Mouse (Mus musculus) spleen, embryonic (tissue): ENCODE measurements around the gene Gm12248.

Experiments used
- CTCF ChIA-PET: fragments of 350-600 bp; sonication (Branson Sonifier 250); formaldehyde crosslinking; loops from one replicate; lab custom pipeline; 2022; lab: Charles Lee

Gm12248 gene

DNA sequence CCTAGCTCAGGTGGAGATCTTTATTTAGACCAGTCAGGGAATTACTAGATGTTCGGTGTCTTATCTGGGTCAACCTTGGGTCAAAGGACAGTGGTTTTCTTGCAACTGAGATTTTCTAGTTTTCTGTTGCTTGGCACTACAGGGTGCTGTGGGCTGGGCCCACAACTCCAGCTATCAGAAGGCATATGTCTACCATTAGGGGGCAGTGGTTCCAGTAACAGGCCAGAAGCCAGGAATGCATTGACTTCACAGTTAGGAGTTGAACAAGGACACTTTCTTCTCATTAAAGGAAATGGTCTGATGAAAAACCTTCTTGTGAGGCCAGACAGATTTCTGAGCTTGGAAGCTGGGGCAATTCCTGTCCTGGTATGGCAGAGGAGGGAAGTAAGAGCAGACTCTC lies 53.9 kb downstream of the Gm12248 start:
- CTCF ChIA-PET = interaction anchor here (0.6 kb wide), 1 partner anchor 378 kb away, joined by 5 read pairs; no protein-coding TSS in a partner anchor

DNA sequence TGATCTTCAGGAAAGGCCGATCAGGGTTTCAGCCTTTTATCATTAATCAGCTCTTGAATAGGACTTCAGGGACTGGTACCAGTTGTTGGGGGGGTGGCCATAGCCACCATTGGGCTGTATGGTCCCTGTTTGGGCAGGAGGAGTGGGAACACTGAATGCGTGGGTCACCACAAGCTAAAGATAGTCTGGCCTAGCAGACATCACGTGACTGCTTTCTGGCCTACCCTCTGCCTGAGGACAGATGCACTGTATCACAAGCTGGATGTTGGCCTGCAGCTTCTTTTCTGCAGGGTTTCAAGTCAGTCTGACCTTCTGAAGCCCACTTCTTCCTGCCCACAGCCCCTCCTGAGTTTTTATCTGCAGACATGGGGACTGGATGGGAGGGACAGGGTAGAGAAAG lies 59.3 kb downstream of the Gm12248 start:
- CTCF ChIA-PET = interaction anchor here (0.6 kb wide), 1 partner anchor 136 kb away, joined by 3 read pairs; no protein-coding TSS in a partner anchor

DNA sequence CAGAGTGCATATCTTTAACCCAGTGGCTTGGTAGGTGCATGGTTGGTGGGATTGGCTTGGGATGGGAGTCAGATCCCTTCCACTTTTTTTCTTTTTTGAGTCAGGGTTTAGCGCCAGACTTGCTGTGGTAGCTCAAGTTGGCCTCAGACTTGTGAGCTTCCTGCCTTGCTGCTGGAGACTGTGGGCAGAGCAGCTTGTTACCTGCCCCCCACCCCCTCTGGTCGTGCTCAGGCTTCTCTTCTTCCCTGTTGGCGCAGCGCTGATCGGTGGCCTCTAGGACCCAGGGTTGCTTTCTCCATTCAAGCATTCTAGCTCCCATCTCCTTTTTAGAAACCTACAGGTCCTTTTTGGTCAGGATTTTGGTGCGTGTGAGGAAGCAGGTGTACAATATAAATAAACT lies 61.8 kb downstream of the Gm12248 start:
- CTCF ChIA-PET = interaction anchor here (1.2 kb wide), 1 partner anchor 21 kb away, joined by 5 read pairs; no protein-coding TSS in a partner anchor

DNA sequence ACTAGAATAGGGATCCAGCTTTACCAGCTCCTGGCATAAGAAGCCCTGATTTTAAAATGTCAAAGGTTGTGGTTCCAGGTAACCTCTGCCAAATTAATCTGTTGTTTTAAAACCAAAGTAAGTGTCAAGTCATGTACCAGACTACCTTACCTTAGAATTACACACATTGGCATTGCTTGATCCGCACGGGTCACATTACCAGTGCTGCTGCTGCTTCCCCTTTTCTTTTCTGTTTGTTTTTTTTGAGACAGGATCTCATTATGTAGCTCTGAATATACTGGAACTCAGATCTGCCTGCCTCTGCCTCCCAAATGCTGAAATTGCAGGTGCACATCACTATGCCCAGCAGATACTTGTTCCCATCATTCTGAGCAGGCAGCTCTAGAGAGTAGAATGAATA lies 63.1 kb downstream of the Gm12248 start:
- CTCF ChIA-PET = no interaction called here

DNA sequence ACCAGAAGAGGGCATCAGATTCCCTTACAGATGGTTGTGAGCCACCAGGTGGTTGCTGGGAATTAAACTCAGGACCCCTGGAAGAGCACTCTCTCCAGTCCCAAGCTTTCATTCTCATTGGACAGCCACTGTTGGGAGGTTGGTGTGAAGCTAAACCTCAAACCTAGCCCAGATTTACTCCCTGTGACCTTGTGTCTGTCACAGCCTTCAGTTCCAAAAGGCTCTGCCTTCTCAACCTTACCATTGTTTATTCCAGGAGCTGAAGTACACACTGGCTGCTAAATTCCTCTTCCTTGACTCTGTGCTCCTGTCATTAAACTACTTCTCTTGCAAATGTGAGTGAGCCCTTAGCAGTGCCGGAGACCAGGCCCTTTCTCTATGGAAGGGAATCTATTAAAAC lies 64.0 kb downstream of the Gm12248 start:
- CTCF ChIA-PET = no interaction called here

DNA sequence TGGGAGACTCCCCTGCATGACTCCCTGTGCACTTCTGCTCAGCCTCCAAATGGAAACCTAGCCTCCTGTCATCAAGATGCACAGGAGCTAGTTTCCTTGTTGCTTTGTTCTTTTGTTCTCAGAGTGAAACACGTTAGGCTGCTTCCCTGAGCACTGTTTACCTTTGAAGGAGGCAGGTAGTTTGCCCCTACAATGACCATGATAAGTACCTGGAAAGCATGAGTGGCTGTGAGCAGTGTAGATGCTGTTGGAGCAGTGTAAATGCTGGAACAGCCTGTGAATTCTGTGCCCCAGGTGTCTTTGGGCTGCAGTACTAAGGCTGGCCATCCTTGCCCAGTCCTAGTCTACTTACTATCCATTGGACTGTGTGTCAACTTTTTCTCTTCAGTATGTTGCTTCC lies 66.1 kb downstream of the Gm12248 start:
- CTCF ChIA-PET = no interaction called here

DNA sequence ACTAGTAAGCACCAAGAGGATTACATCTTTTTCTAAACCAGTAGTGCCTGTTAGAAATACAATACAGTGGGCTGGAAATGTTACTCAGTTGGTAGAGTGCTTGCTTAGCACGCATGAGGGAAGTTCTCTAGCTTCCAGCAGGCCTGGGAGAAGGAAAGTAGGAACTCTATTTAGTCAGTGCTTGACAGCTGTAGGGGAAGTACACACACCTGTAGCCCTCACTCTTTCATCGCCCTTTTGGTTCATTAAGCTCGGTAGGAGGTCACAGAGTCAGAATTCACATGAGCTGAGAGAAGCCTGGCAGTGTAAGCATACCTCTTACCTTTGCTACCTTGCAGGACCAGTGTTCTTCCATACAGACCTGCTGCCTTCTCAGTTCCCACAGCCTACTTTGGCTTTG lies 66.6 kb downstream of the Gm12248 start:
- CTCF ChIA-PET = no interaction called here

DNA sequence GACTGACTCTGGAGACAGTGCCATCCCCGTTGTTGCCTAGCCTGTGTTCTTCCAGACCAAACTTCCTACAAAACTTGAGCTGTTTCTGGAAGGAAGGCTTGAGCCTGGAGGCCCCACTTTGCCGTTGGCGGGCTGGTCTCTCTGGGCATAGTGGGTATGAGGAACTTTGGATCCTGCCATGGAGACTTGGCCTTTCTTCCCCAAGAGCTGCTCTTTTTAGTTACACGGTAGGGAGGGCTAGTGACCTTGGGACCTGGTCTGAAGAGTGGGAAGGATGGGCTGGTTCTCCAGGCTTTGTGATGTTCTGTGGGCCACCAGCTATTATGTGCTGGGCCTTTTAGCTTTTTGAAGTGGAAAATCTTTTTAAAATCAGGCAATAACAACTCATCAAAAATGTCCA lies 67.1 kb downstream of the Gm12248 start:
- CTCF ChIA-PET = no interaction called here

DNA sequence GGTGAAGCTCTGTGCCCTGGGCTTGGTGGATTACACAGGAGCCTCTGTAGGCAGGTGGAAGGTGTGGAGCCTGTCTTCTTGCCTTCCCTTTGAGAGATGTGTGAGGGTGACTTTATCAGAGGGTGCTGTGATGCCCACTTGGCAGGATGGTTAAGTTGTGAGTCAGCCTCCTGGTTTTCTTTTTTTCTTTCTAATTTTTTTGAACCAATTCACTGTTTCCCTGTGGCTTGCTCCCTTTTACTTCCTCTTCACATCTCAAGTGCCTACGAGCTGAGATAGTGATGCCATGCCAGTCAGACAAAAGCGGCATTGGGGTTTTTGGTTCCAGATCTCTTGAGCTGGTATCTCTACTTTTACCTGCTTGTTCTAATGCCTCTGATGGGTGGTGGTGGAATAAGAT lies 68.3 kb downstream of the Gm12248 start:
- CTCF ChIA-PET = no interaction called here

DNA sequence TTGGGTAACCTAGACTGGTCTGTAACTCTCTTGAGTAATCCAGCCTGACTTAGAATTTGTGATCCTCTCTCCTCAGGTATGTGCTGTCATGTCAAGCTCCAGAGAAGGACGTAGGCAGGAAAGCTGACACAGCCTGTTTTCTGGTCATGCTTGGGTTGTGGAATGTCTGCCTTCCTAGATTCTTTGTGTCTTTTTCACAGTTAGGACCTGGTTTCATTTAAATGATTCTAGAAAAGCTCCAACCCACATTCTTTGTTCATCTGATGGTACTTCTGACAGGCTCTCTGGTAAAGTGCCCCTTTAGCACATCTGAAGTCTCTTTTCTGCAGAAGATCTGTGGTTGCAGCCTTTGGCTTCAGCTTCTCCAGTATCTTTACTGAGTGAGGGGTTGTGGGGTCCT lies 68.7 kb downstream of the Gm12248 start:
- CTCF ChIA-PET = no interaction called here

DNA sequence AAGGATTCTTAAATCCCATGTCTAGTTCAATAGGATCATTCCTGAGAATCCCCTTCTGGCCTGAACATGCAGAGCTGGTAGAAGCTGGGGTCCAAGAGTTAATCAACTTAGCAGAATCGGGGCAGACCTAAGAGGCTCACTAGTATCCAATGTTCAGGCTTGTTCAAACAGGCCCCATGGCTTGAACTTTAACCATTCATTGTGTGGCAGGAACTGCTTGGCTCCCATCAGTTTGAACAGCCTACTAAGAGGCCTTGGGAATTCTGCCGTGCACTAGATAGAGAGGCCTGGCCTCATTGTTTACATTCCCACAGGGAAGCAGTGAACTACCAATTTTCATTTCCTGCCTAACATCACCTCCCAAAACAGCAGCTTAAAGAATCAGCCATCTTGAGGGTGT lies 71.3 kb downstream of the Gm12248 start:
- CTCF ChIA-PET = interaction anchor here (0.6 to 1.7 kb wide), 2 partner anchors 9 to 387 kb away, joined by 5 to 9 read pairs; no protein-coding TSS in a partner anchor

DNA sequence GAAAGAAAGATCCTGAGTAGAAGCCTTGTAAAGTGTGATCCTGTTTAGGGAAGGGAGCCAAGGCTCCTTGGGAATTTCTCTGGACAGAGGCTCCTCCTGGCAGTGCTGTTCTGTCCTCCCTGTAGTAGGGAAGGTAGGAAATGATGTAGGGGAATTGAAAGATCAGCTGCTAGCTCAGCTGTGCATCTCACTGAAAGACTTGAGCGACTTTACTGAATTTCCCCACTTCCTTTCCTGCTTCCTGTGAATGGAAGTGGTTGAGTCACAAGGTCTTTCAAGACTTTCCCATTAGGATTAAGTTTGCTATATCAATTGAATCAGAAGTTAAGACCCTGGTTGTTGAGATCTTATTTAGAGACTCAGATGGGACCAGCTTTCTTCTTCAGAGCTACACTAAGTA lies 71.8 kb downstream of the Gm12248 start:
- CTCF ChIA-PET = interaction anchor here (0.6 to 1.7 kb wide), 2 partner anchors 9 to 387 kb away, joined by 5 to 9 read pairs; no protein-coding TSS in a partner anchor

DNA sequence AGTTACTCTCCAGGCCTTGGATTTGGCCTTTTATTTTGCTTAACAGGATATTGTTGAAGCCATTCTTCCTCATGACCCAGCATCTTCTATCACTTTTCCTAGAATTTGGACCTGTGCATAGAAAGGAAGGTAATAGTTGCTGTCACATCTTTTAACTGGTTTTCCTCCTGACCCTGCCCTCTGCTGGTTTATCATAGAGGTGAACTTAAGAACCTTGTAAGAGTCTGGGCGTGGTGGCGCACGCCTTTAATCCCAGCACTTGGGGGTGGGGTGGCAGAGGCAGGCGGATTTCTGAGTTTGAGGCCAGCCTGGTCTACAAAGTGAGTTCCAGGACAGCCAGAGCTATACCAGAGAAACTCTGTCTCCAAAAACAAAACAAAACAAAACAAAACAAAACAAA lies 74.2 kb downstream of the Gm12248 start:
- CTCF ChIA-PET = no interaction called here

DNA sequence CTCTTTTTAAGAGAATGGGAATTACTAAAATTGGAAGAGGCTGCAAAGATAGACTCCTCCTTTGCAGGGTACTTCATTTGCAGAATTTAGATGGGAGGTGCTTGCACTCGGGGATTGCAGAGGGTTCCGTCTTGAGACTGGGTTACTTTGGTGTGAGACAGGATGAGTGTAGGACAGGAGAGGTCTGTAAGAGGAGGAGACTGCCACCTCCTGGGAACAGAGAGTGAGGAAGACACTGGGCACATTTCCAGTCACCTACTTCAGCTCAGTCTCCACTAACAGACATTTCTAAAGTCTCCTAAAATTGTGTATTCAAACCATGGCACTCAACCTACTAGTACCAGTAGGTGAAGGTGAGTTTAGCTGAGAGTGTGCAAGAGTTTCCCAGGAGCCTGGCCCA lies 74.6 kb downstream of the Gm12248 start:
- CTCF ChIA-PET = no interaction called here

DNA sequence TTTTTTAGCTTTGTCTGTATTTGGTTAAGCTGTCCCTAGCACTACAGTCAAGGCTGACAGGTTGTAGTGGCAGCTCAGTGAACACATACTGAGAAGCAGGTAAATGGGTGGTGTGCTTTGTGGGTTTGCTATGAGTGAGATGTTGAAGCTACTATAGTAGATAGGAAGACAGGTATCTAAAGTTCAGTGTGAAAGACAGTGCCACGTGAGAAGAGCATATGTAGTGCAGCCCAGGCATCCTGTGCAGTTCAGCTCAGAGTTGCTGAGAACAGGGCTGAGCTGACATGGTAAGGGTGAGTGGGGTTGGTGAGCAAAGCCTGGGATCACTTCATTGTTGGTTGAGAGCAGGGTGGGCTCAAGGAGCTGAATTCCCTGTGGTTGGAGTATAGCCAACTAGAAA lies 75.5 kb downstream of the Gm12248 start:
- CTCF ChIA-PET = no interaction called here

DNA sequence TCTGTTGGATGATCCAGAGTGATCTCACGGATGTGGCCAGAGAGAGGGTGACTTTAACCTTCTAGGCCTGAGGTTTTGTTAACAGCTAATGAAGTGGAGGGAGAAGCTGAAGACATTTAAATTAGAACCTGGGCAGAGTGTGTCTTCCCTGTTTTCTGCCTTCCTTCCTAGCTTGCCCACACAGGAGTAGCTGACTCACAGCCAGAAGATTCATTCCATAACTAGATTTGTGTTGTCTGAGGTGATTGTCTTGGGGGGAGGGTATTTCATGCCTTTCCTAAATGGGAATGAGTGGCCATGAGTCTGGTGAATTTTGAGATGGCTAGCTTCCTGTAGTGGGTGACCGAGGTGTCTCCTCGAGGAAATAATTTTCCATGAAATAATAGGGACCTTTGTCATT lies 76.6 kb downstream of the Gm12248 start:
- CTCF ChIA-PET = no interaction called here

DNA sequence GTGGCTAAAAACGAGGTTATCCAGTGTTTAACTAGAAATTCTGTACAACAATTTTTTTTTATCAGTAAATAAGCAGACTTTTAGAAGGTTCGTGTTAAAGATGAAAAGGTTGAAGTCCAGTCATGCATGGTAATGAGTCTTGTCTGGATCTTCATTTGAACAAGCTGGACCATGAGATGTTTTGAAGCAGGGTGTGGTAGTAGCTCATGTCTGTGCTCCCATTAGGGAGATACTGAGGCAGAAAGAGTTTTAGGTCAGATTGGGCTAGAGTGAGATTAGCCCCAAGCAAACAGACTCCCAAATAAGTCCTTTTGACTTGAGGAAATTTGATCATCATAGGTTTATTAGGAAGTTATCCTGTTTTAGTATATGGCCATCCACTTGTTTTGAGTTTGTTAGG lies 77.6 kb downstream of the Gm12248 start:
- CTCF ChIA-PET = interaction anchor here (0.5 kb wide), 1 partner anchor 65 kb away, joined by 3 read pairs; no protein-coding TSS in a partner anchor

DNA sequence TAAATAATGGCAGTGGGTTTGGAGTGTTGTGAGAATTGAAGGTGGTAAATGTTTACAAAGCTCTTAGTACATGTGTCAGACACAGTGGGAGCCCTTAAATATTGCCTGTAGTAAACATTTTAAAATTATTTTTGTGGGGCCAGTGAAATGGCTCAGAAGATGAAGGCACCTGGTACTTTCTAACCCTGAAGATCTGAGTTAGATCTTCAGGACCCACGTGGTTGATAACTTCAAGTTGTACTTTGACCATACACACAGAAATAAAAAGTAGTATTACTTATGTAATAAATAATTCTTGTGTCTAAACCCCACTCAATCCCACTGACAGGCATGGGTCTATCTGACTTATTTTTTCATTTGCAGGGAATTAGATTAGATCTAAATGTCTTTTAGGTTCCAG lies 78.3 kb downstream of the Gm12248 start:
- CTCF ChIA-PET = no interaction called here
